Mouse (Mus musculus): ENCODE data around the gene a.

- no peak for TF ChIP-seq POLR2A (IDR thresholded peaks at IDR 0.05; ENCODE audit: borderline replicate concordance, extremely low read depth, low read depth, low read length)
- no peak for TF ChIP-seq CTCF (IDR thresholded peaks at IDR 0.05; ENCODE audit: insufficient read depth, low read length)
Measured at GRCm38 (mm10) chr2:154832471-154832870, 41.3 kb downstream of the a start.
